Mouse (Mus musculus): ENCODE data around the gene Pibf1.

GRCm38 (mm10) chr14:99146841-99147240, 47.6 kb downstream of the Pibf1 start:
- TF ChIP-seq CTCF (conservative IDR thresholded peaks at IDR 0.05 in 1 of 2, IDR thresholded peaks at IDR 0.05 in 1 of 2; ENCODE audit: low read depth in 2 of 2, low read length in 2 of 2) (no peak), USF1 (IDR thresholded peaks at IDR 0.05; ENCODE audit: low read depth, low read length) (no peak), UBTF (IDR thresholded peaks at IDR 0.05; ENCODE audit: low read depth, low read length) (no peak), ZNF384 (IDR thresholded peaks at IDR 0.05; ENCODE audit: low read depth, low read length) (no peak), SMC3 (IDR thresholded peaks at IDR 0.05; ENCODE audit: low read depth, low read length) (no peak), ZC3H11A (IDR thresholded peaks at IDR 0.05; ENCODE audit: low read depth, low read length) (no peak), GABPA (IDR thresholded peaks at IDR 0.05; ENCODE audit: insufficient replicate concordance, low read depth, low read length) (no peak), ZKSCAN1 (IDR thresholded peaks at IDR 0.05; ENCODE audit: borderline replicate concordance, low read depth, low read length) (no peak), MAX (IDR thresholded peaks at IDR 0.05; ENCODE audit: low read length) (no peak), POLR2A (IDR thresholded peaks at IDR 0.05; ENCODE audit: low read depth, low read length) (no peak), RCOR1 (conservative IDR thresholded peaks at IDR 0.05; ENCODE audit: low read depth, low read length) (no peak)

Data from CH12.LX (cell line).